Mouse (Mus musculus): ENCODE results near the gene Xaf1.

DNA sequence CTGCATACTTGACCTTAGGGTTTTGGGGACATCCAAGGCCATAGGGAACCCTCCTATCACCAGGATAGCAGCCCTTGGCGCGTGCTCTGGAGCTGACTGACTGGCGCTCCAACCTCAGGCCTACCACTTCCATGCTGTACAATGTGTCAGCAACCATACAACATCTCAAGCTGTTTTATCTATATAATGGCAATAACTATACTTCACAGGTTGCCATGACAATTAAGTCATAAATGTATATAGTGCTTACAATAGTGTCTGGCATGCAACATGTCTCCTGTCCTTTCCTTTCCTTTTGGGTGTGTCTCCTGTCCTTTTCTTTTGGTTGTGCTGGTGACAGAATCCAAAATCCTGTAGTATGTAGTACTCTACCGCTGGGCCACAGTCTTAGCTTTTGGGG lies 45.8 kb upstream of the Xaf1 start:
- TF ChIP-seq TCF12 (IDR thresholded peaks at IDR 0.05; ENCODE audit: insufficient read depth, poor library complexity, severe bottlenecking) = no peak
- no peak for TF ChIP-seq POLR2A (IDR thresholded peaks at IDR 0.05; ENCODE audit: insufficient read length, low read depth)
- TF ChIP-seq MYOD1 (IDR thresholded peaks at IDR 0.05; ENCODE audit: control insufficient read depth in 1 of 3, insufficient read length in 2 of 3, low read depth in 2 of 3) = no peak
- TF ChIP-seq MAX (IDR thresholded peaks at IDR 0.05; ENCODE audit: low read depth) = no peak
- no peak for TF ChIP-seq MYOG (IDR thresholded peaks at IDR 0.05; ENCODE audit: control insufficient read depth in 1 of 3, insufficient read depth in 1 of 3, insufficient read length in 2 of 3, low read depth in 2 of 3)
- TF ChIP-seq CEBPB (IDR thresholded peaks at IDR 0.05; ENCODE audit: insufficient read depth, poor library complexity, severe bottlenecking) = no peak
